Mouse (Mus musculus) olfactory bulb, adult 2 months (tissue): ENCODE data around the gene Gabpb1.

Experiments used
- CTCF ChIP-seq: fragments of 200-500 bp; IDR thresholded peaks from 2 replicates; pipeline ENCODE4 v1.5.1; 2012; ENCODE audit warnings: low read depth, mild to moderate bottlenecking, low read length, moderate library complexity; ENCODE audit not compliant: insufficient read depth
- POLR2A ChIP-seq: fragments of 200-500 bp; IDR thresholded peaks from 2 replicates; pipeline ENCODE4 v1.6.1; 2012; ENCODE audit warnings: mild to moderate bottlenecking, low read depth, low read length, moderate library complexity; ENCODE audit not compliant: insufficient read depth

DNA sequence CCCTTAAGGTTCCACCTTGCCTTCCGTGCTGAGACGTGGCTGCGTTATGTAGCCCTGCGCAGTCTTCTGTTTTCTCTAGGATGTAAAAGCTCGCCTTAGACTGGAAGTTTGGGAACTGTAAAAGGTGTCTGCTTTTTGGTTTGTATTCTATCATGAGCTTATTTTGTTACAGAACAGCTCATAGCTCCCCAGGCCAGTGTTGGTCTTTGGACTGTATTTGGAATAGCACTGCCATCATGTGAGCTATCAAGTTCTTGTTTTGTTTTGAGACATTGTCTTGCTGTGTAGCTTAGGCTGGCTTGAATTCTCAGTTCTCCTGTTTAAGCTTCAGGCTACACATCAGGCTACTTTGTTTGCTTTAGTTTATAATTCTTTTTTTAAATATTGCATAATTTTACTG, 36.4 kb upstream of the Gabpb1 start:
- TF ChIP-seq CTCF: no peak
- no peak for TF ChIP-seq POLR2A
